Comparison of ENCODE assay signal across 11 mouse cellular contexts in genomic region chr15:93733731-93734510, GRCm38 (mm10).
DNase-seq lines count a peak whose midpoint lies in the region; ATAC-seq and TF ChIP-seq lines count a peak whose summit lies in the region.
"Had no signal": no experiment of that assay in that cellular context is flagged by ENCODE, and none has a peak within 500 bp of the region (broad histone marks: within the 10 kb centered on the region; RNA-seq: fewer than 3 reads in every experiment).

No protein-coding gene starts in this region.

- WGBS in embryonic facial prominence, embryonic 10.5 days: 84% methylated on average over 18 of the region's 18 CpGs
- WGBS in intestine, postnatal 0 days: 73% methylated on average over 18 of the region's 18 CpGs

- intact Hi-C loops in heart, postnatal 10 days (cut with DNase I): no loop called here
- intact Hi-C loops in left cerebral cortex, adult 2 months (cut with DNase I): no loop called here

- ATAC-seq in intestine, postnatal 0 days: 0 out of 2 replicates have a peak, but pooled peaks have one; percentile 22
- ATAC-seq: forebrain, embryonic 16.5 days had no signal

- H3K4me3 ChIP-seq in embryonic facial prominence, embryonic 10.5 days: no peak overlapping the region
- H3K4me3 ChIP-seq in intestine, postnatal 0 days (ENCODE audit: low read depth, low read length): no peak overlapping the region
- H3K4me3 ChIP-seq in left cerebral cortex, adult 2 months: no peak overlapping the region
- H3K4me3 ChIP-seq: hindbrain, embryonic 13.5 days; limb, embryonic 13.5 days had no signal

- H3K27me3 ChIP-seq in embryonic facial prominence, embryonic 10.5 days (replicated peaks; ENCODE audit: low read depth, poor library complexity, severe bottlenecking): no peaks in the 10 kb centered on the region
- H3K27me3 ChIP-seq in intestine, postnatal 0 days (replicated peaks; ENCODE audit: control insufficient read depth, insufficient read depth, low read length): no peaks in the 10 kb centered on the region
- H3K27me3 ChIP-seq: hindbrain, embryonic 13.5 days; limb, embryonic 13.5 days had no signal

- TF ChIP-seq CTCF in intestine, postnatal 0 days (IDR thresholded peaks at IDR 0.05; ENCODE audit: low read depth): no peak
- TF ChIP-seq CTCF in left cerebral cortex, adult 2 months (IDR thresholded peaks at IDR 0.05): no peak

- H3K4me1 ChIP-seq in embryonic facial prominence, embryonic 10.5 days: peaks cover 33% of the 10 kb centered on the region
- H3K4me1 ChIP-seq in intestine, postnatal 0 days (replicated peaks; ENCODE audit: control insufficient read depth, insufficient read depth, low read length): no peaks in the 10 kb centered on the region
- H3K4me1 ChIP-seq: hindbrain, embryonic 13.5 days had no signal

- H3K9me3 ChIP-seq in embryonic facial prominence, embryonic 10.5 days: no peaks in the 10 kb centered on the region
- H3K9me3 ChIP-seq in intestine, postnatal 0 days (ENCODE audit: control insufficient read depth): no peaks in the 10 kb centered on the region
- H3K9me3 ChIP-seq: hindbrain, embryonic 13.5 days; limb, embryonic 13.5 days had no signal

- H3K27ac ChIP-seq in embryonic facial prominence, embryonic 10.5 days (replicated peaks): 0 out of 2 replicates have a peak overlapping the region, but pooled peaks have one; percentile 20
- no peak overlapping the region for H3K27ac ChIP-seq in intestine, postnatal 0 days (ENCODE audit: low read depth, low read length)
- H3K27ac ChIP-seq in left cerebral cortex, adult 2 months: no peak overlapping the region
- H3K27ac ChIP-seq: hindbrain, embryonic 13.5 days; limb, embryonic 13.5 days had no signal

- no peaks in the 10 kb centered on the region for H3K36me3 ChIP-seq in embryonic facial prominence, embryonic 10.5 days (replicated peaks)
- no peaks in the 10 kb centered on the region for H3K36me3 ChIP-seq in intestine, postnatal 0 days (ENCODE audit: control insufficient read depth, insufficient read depth)
- H3K36me3 ChIP-seq: hindbrain, embryonic 13.5 days; limb, embryonic 13.5 days had no signal

- DNase-seq in heart, adult 8-10 months (ENCODE audit: low spot score): peak; percentile 23
- no peak for DNase-seq in heart, postnatal 10 days
- DNase-seq in Muller cell, postnatal 12 days (ENCODE audit: inconsistent ontology term): peak; percentile 63
- no peak for DNase-seq in embryonic facial prominence, embryonic 10.5 days (ENCODE audit: low spot score)
- DNase-seq in kidney, postnatal 25 days: no peak
- DNase-seq in left cerebral cortex, adult 2 months (ENCODE audit: extremely low spot score in 1 of 2, low spot score in 2 of 2): no peak
- no peak for DNase-seq in MN1 (ENCODE audit: low spot score)

- H3K4me2 ChIP-seq in intestine, postnatal 0 days (replicated peaks; ENCODE audit: low read depth): no peak overlapping the region
- H3K4me2 ChIP-seq: hindbrain, embryonic 13.5 days; limb, embryonic 13.5 days had no signal

- H3K9ac ChIP-seq in intestine, postnatal 0 days (ENCODE audit: low read depth, low read length): no peak overlapping the region
- H3K9ac ChIP-seq: hindbrain, embryonic 13.5 days; limb, embryonic 13.5 days had no signal

Comparison
In these comparisons a context has a peak if more than half of its experiments do, and no peak if none do; other contexts are left out.
1. DNase-seq: peak in heart, adult 8-10 months (single experiment) and Muller cell, postnatal 12 days (single experiment); none in heart, postnatal 10 days (0 of 2), embryonic facial prominence, embryonic 10.5 days (single experiment), kidney, postnatal 25 days (0 of 2), left cerebral cortex, adult 2 months (0 of 2) and MN1 (single experiment).